Mouse (Mus musculus): Measurements from ENCODE around the gene Ctnna3. TPM values are rescaled to one million over a fixed set of nuclear protein-coding genes. Genes with fewer than 3 reads are reported as not detected.
"Not testable (repeated sequence)": the region's sequence is repeated elsewhere in the genome, so short reads cannot be mapped to it uniquely, and the experiment has no call there.

Gene Ctnna3
- polyA plus RNA-seq (2015; fragmentation: Nextera tagmentation; extraction: Ambion mirVana), result 0.36 and 0.48 TPM in 2 replicates

GRCm38 (mm10) chr10:63429785-63430305 is at the start of gene Ctnna3:
Gene Ctnna3 (plus strand): TSS chr10:63430098.
- DNase-seq (ENCODE audit: low spot score), result peak; percentile 97

- peak; percentile 46 for DNase-seq (ENCODE audit: low spot score)
Measured at GRCm38 (mm10) chr10:63381498-63382280, 48.2 kb upstream of the Ctnna3 start, which contains the start of gene Sirt1. Gene Sirt1 (minus strand): TSS chr10:63381704.

- DNase-seq (ENCODE audit: low spot score), result peak; percentile 96
Measured at GRCm38 (mm10) chr10:63382372-63383279, 47.3 kb upstream of the Ctnna3 start, which contains the start of gene Dnajc12. Gene Dnajc12 (plus strand): TSS chr10:63382443.

- DNase-seq (ENCODE audit: low spot score), result not testable (repeated sequence)
Measured at GRCm38 (mm10) chr10:63385897-63386296, 44.0 kb upstream of the Ctnna3 start.

GRCm38 (mm10) chr10:63386444-63386843 is 43.5 kb upstream of the Ctnna3 start:
- DNase-seq (ENCODE audit: low spot score), result peak; percentile 79

GRCm38 (mm10) chr10:63386991-63387390 is 42.9 kb upstream of the Ctnna3 start:
- peak; percentile 25 for DNase-seq (ENCODE audit: low spot score)

GRCm38 (mm10) chr10:63388948-63389347 is 41.0 kb upstream of the Ctnna3 start:
- DNase-seq (ENCODE audit: low spot score), result no peak

- DNase-seq (ENCODE audit: low spot score), result no peak
Measured at GRCm38 (mm10) chr10:63396963-63397362, 32.9 kb upstream of the Ctnna3 start.

- no peak for DNase-seq (ENCODE audit: low spot score)
Measured at GRCm38 (mm10) chr10:63402731-63403504, 27.0 kb upstream of the Ctnna3 start.

GRCm38 (mm10) chr10:63403636-63404035 is 26.3 kb upstream of the Ctnna3 start:
- no peak for DNase-seq (ENCODE audit: low spot score)

GRCm38 (mm10) chr10:63410162-63410956 is 19.5 kb upstream of the Ctnna3 start:
- DNase-seq (ENCODE audit: low spot score), result no peak

GRCm38 (mm10) chr10:63411674-63412073 is 18.2 kb upstream of the Ctnna3 start:
- not testable (repeated sequence) for DNase-seq (ENCODE audit: low spot score)

GRCm38 (mm10) chr10:63412756-63413155 is 17.1 kb upstream of the Ctnna3 start:
- no peak for DNase-seq (ENCODE audit: low spot score)

- DNase-seq (ENCODE audit: low spot score), result no peak
Measured at GRCm38 (mm10) chr10:63415287-63415686, 14.6 kb upstream of the Ctnna3 start.

- no peak for DNase-seq (ENCODE audit: low spot score)
Measured at GRCm38 (mm10) chr10:63415850-63416249, 14.0 kb upstream of the Ctnna3 start.

GRCm38 (mm10) chr10:63417061-63417460 is 12.8 kb upstream of the Ctnna3 start:
- DNase-seq (ENCODE audit: low spot score), result no peak

- DNase-seq (ENCODE audit: low spot score), result peak; percentile 55
Measured at GRCm38 (mm10) chr10:63421739-63422735, 7.9 kb upstream of the Ctnna3 start, which contains the start of gene Gm7075. Gene Gm7075 (minus strand): TSS chr10:63421789.

GRCm38 (mm10) chr10:63422736-63422992 is 7.2 kb upstream of the Ctnna3 start:
- no peak for DNase-seq (ENCODE audit: low spot score)

Measured in thymus, postnatal 0 days (tissue).